Mouse (Mus musculus): ENCODE data around the gene Nup210. TPM values are rescaled to one million over a fixed set of nuclear protein-coding genes. Genes with fewer than 3 reads are reported as not detected.

Gene Nup210
- polyA plus RNA-seq, 2 experiments, result 12.6 to 18.9 TPM

DNA sequence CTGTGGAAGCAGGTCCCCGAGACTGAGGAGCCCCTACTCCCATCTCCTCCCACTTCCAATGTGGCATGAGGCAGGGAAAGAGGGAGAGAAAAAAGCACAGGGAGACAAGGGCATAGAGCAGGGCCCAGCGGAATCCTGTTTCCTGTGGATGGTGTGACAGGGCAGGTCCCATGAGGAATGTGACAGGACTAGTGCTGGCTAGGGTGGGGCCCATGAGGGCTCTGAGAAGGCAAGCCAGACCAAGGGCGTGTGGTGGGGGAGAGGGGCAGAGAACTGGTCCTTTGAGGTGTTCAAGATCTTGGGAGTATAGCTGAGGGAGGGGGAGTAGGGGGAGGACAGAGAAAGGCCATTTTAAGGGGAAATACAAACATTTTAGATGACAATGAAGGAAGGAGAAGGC lies 104.2 kb downstream of the Nup210 start:
- DNase-seq (ENCODE audit: low spot score) (no peak), ATAC-seq (ENCODE audit: low FRiP score, low read depth) (no peak)
- Histone ChIP-seq H3K27ac (replicated peaks; ENCODE audit: low read depth, low read length) (no peak overlapping the region), H3K4me1 (ENCODE audit: control insufficient read depth, insufficient read depth, low read length) (no peaks in the 10 kb centered on the region), H3K4me2 (replicated peaks; ENCODE audit: low read depth, low read length, severe bottlenecking) (no peak overlapping the region), H3K9me3 (ENCODE audit: control insufficient read depth, low read length) (no peaks in the 10 kb centered on the region), H3K9ac (ENCODE audit: low read depth, low read length, severe bottlenecking) (no peak overlapping the region), H3K4me3 (replicated peaks; ENCODE audit: low read length) (no peak overlapping the region), H3K27me3 (ENCODE audit: control insufficient read depth, insufficient read depth, low read length) (no peaks in the 10 kb centered on the region), H3K36me3 (ENCODE audit: control insufficient read depth, insufficient read depth, low read length) (no peaks in the 10 kb centered on the region)
- 60% methylated on average over 3 of the region's 3 CpGs for WGBS
- TF ChIP-seq POLR2A (IDR thresholded peaks at IDR 0.05; ENCODE audit: borderline replicate concordance, extremely low read depth, insufficient read depth, insufficient read length), result no peak

GRCm38 (mm10) chr6:91011568-91011967 lies 105.1 kb downstream of the Nup210 start:
- no peak for ATAC-seq (ENCODE audit: low FRiP score, low read depth)
- Histone ChIP-seq H3K9ac (ENCODE audit: low read depth, low read length, severe bottlenecking) (no peak overlapping the region), H3K27ac (replicated peaks; ENCODE audit: low read depth, low read length) (no peak overlapping the region), H3K4me1 (ENCODE audit: control insufficient read depth, insufficient read depth, low read length) (no peaks in the 10 kb centered on the region), H3K4me2 (replicated peaks; ENCODE audit: low read depth, low read length, severe bottlenecking) (no peak overlapping the region), H3K36me3 (ENCODE audit: control insufficient read depth, insufficient read depth, low read length) (no peaks in the 10 kb centered on the region), H3K4me3 (replicated peaks; ENCODE audit: low read length) (no peak overlapping the region), H3K9me3 (ENCODE audit: control insufficient read depth, low read length) (no peaks in the 10 kb centered on the region), H3K27me3 (ENCODE audit: control insufficient read depth, insufficient read depth, low read length) (no peaks in the 10 kb centered on the region)
- 42% methylated on average over 4 of the region's 4 CpGs for WGBS
- DNase-seq (ENCODE audit: low spot score), result no peak
- TF ChIP-seq POLR2A (IDR thresholded peaks at IDR 0.05; ENCODE audit: borderline replicate concordance, extremely low read depth, insufficient read depth, insufficient read length), result no peak

DNA sequence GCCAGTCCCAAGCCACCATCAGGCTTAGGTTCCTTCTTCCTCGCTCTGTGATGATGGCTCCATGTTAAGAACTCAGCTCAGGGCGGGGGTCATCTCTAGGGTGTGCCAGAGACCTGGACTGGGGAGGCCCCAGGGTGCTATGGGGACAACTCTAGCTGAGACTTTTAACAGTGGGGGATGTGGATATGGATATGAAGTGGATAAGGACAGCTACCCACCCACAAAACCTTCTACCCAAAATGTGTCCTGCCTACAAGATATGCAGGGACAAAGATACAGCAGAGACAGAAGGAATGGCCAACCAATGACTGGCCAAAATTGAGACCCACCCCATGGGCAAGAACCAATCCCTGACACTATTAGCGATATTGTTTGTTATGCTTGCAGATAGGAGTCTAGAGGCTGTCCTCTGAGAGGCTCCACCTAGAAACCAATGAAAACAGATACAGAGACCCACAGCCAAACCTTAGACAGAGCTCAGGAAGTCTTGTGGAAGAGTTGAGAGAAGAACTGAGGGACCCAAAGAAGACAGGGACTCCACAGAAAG lies 108.3 kb downstream of the Nup210 start:
- Histone ChIP-seq H3K4me3 (replicated peaks; ENCODE audit: low read length) (no peak overlapping the region), H3K27ac (replicated peaks; ENCODE audit: low read depth, low read length) (no peak overlapping the region), H3K4me1 (ENCODE audit: control insufficient read depth, insufficient read depth, low read length) (no peaks in the 10 kb centered on the region), H3K27me3 (ENCODE audit: control insufficient read depth, insufficient read depth, low read length) (no peaks in the 10 kb centered on the region), H3K9ac (ENCODE audit: low read depth, low read length, severe bottlenecking) (no peak overlapping the region), H3K9me3 (ENCODE audit: control insufficient read depth, low read length) (no peaks in the 10 kb centered on the region), H3K36me3 (ENCODE audit: control insufficient read depth, insufficient read depth, low read length) (no peaks in the 10 kb centered on the region), H3K4me2 (replicated peaks; ENCODE audit: low read depth, low read length, severe bottlenecking) (no peak overlapping the region)
- no peak for TF ChIP-seq POLR2A (IDR thresholded peaks at IDR 0.05; ENCODE audit: borderline replicate concordance, extremely low read depth, insufficient read depth, insufficient read length)
- DNase-seq (ENCODE audit: low spot score) (no peak), ATAC-seq (ENCODE audit: low FRiP score, low read depth) (no peak)
- WGBS, result 82% methylated on average over 3 of the region's 3 CpGs

GRCm38 (mm10) chr6:91007207-91007606 lies 109.4 kb downstream of the Nup210 start:
- no peaks in the 10 kb centered on the region for H3K4me1 ChIP-seq (ENCODE audit: control insufficient read depth, insufficient read depth, low read length)
- no peaks in the 10 kb centered on the region for H3K36me3 ChIP-seq (ENCODE audit: control insufficient read depth, insufficient read depth, low read length)
- H3K27me3 ChIP-seq (ENCODE audit: control insufficient read depth, insufficient read depth, low read length), result no peaks in the 10 kb centered on the region
- TF ChIP-seq POLR2A (IDR thresholded peaks at IDR 0.05; ENCODE audit: borderline replicate concordance, extremely low read depth, insufficient read depth, insufficient read length), result no peak
- H3K4me3 ChIP-seq (replicated peaks; ENCODE audit: low read length), result no peak overlapping the region
- H3K9ac ChIP-seq (ENCODE audit: low read depth, low read length, severe bottlenecking), result no peak overlapping the region
- WGBS, result 43% methylated on average over 2 of the region's 2 CpGs
- no peaks in the 10 kb centered on the region for H3K9me3 ChIP-seq (ENCODE audit: control insufficient read depth, low read length)
- ATAC-seq (ENCODE audit: low FRiP score, low read depth) (no peak), DNase-seq (ENCODE audit: low spot score) (no peak)
- no peak overlapping the region for H3K27ac ChIP-seq (replicated peaks; ENCODE audit: low read depth, low read length)
- no peak overlapping the region for H3K4me2 ChIP-seq (replicated peaks; ENCODE audit: low read depth, low read length, severe bottlenecking)

DNA sequence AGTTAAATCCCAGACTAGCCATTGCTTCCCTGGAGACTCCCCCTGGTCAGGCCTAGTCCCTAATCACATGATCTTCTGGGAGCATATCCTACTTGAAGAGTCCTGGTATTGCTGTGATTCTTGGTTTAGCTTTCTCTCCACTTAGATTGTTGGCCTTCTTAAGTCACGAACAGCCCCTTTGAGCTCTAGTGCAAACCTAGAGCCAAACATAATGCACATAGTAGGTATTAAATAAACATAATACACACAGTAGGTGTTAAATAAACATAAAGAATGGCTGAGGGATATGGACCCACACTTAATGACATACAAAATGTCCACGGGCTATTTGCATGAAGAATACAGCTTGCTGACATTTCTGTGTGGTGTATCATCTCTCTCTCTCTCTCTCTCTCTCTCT lies 112.5 kb downstream of the Nup210 start:
- ATAC-seq (ENCODE audit: low FRiP score, low read depth) (no peak), DNase-seq (ENCODE audit: low spot score) (no peak)
- H3K4me3 ChIP-seq (replicated peaks; ENCODE audit: low read length), result no peak overlapping the region
- no peak overlapping the region for H3K4me2 ChIP-seq (replicated peaks; ENCODE audit: low read depth, low read length, severe bottlenecking)
- TF ChIP-seq POLR2A (IDR thresholded peaks at IDR 0.05; ENCODE audit: borderline replicate concordance, extremely low read depth, insufficient read depth, insufficient read length), result no peak
- H3K9ac ChIP-seq (ENCODE audit: low read depth, low read length, severe bottlenecking), result no peak overlapping the region
- no peaks in the 10 kb centered on the region for H3K36me3 ChIP-seq (ENCODE audit: control insufficient read depth, insufficient read depth, low read length)
- WGBS, result 93% methylated on average over 2 of the region's 2 CpGs
- no peaks in the 10 kb centered on the region for H3K27me3 ChIP-seq (ENCODE audit: control insufficient read depth, insufficient read depth, low read length)
- H3K4me1 ChIP-seq (ENCODE audit: control insufficient read depth, insufficient read depth, low read length), result peaks cover 3% of the 10 kb centered on the region
- no peaks in the 10 kb centered on the region for H3K9me3 ChIP-seq (ENCODE audit: control insufficient read depth, low read length)
- no peak overlapping the region for H3K27ac ChIP-seq (replicated peaks; ENCODE audit: low read depth, low read length)

All from limb, embryonic 14.5 days (tissue).